Mouse (Mus musculus) C2C12 (cell line): ENCODE measurements around the gene Retreg3. TPM values are rescaled to one million over a fixed set of nuclear protein-coding genes. Genes with fewer than 3 reads are reported as not detected.

ENCODE experiments used
- H3K27me3 ChIP-seq: one replicate; pipeline ENCODE4 v1.6.1; 2011; ENCODE audit not compliant: control insufficient read depth, insufficient read depth, insufficient read length
- H3K36me3 ChIP-seq: one replicate; pipeline ENCODE4 v1.6.1; 2011; ENCODE audit not compliant: control insufficient read depth, insufficient read depth
- H3K4me3 ChIP-seq: one replicate; pipeline ENCODE4 v1.5.1; 2011; ENCODE audit warnings: mild to moderate bottlenecking, control low read depth; ENCODE audit not compliant: poor library complexity, insufficient read depth, severe bottlenecking
- H3K79me2 ChIP-seq: one replicate; pipeline ENCODE4 v1.6.1; 2011; ENCODE audit not compliant: control insufficient read depth, insufficient read depth
- H3K79me3 ChIP-seq: one replicate; pipeline ENCODE4 v1.6.1; 2011; ENCODE audit warnings: low read depth, control low read depth
- H3ac ChIP-seq: one replicate; pipeline ENCODE3; 2011; ENCODE audit warnings: low read depth; ENCODE audit not compliant: control insufficient read depth, insufficient read length
- CEBPB ChIP-seq: IDR thresholded peaks from one replicate; pipeline ENCODE4 v1.6.1; 2011; ENCODE audit warnings: low read depth, mild to moderate bottlenecking, control low read depth, moderate library complexity
- CTCF ChIP-seq: IDR thresholded peaks from one replicate; pipeline ENCODE4 v1.5.1; 2011; ENCODE audit not compliant: control insufficient read depth, insufficient read depth, insufficient read length
- FOSL1 ChIP-seq: IDR thresholded peaks from one replicate; pipeline ENCODE4 v1.8.0; 2011; ENCODE audit warnings: mild to moderate bottlenecking, low read length; ENCODE audit not compliant: poor library complexity, insufficient read depth, severe bottlenecking
- MAX ChIP-seq: IDR thresholded peaks from one replicate; pipeline ENCODE4 v1.6.1; 2011; ENCODE audit warnings: mild to moderate bottlenecking, control low read depth
- MYOD1 ChIP-seq: IDR thresholded peaks from one replicate; pipeline ENCODE4 v1.6.1; 2011; ENCODE audit warnings: low read depth; ENCODE audit not compliant: control insufficient read depth, insufficient read length
- MYOG ChIP-seq: IDR thresholded peaks from one replicate; pipeline ENCODE4 v1.6.1; 2011; ENCODE audit not compliant: control insufficient read depth, insufficient read length; ENCODE audit errors: extremely low read depth
- USF1 ChIP-seq: IDR thresholded peaks from one replicate; pipeline ENCODE4 v1.6.1; 2011; ENCODE audit warnings: low read depth, mild to moderate bottlenecking, control low read depth, moderate library complexity
- polyA plus RNA-seq: library from polyadenylated mRNA; unstranded; fragments of >200 nt; fragmentation: generic; extraction: Trizol; gene quantifications from one replicate; pipeline ENCODE4 v1.2.1, GENCODE M21; 2012; ENCODE audit warnings: missing spikeins

Retreg3 gene
- polyA plus RNA-seq, 1 experiment: 25.7 TPM

DNA sequence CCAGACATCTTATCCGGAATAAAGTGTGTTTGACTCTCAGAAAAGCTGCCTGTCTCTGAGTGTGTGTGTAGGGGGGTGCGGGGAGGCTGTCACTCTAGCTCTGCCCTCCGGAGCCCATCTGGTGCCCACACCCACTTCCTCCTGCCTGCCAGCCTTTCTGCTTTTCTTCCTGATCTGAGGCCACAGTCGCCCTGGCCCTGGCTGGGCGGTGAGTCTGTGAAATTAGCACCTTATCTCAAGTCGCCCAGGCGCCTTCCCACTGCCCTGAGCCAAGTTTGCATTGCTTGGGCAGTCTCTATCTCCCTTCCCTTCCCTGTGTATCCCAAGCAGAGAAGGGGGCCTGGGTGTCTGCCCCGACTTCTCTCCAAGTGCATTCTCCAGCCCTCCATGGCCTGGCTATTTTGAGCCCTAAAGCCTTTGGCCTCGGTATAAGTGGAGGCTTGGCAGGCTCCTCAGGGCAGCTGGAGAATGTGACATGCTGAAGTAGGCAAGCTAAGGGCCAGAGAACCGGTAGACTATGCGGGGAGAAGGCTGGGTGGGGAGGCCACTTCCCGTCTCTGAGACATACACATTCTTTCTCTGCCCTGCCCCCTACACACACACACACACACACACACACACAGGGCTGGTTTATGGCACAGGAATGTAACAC is 55.9 kb downstream of the Retreg3 start:
- Histone ChIP-seq H3K79me2 (no peaks in the 10 kb centered on the region), H3K27me3 (no peaks in the 10 kb centered on the region), H3K4me3 (no peak overlapping the region), H3K36me3 (no peaks in the 10 kb centered on the region), H3ac (no peak overlapping the region), H3K79me3 (no peaks in the 10 kb centered on the region)
- TF ChIP-seq MYOD1: peak; percentile 19
- TF ChIP-seq CTCF: no peak

DNA sequence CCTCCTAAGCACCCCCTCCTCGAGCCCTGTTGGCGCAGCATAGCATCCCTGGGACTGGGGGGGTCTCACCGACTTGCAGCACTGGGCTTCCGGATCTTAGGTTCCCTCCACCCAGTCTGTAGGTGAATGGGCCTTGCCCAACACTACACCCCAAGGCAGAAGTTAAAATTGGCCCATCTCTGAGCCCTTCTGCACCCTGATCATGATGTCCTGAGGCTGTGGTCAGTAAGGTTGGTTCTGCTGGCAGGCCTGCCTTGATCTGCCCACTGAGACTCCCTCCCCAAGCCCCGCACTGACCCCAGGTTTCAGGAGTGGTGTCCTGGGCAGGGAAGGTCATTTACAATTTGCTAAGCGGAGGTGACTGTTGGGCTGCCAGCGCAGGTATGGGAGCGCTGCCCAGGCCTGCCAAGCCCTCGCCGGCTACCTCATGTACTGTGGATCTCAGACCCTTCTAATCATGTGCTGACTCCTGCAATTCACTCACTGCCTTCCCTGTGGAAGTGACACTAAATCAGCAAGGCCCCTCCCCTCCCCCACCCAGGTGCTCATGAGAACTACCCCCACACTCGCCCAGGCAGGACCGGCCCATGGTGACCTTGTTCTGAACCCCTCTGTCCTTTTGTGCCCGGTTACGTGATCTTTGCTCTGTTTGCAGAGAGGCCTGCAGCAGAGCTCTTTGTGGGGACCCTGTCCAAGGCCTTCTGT is 56.6 kb downstream of the Retreg3 start:
- no peaks in the 10 kb centered on the region for H3K79me2 ChIP-seq

DNA sequence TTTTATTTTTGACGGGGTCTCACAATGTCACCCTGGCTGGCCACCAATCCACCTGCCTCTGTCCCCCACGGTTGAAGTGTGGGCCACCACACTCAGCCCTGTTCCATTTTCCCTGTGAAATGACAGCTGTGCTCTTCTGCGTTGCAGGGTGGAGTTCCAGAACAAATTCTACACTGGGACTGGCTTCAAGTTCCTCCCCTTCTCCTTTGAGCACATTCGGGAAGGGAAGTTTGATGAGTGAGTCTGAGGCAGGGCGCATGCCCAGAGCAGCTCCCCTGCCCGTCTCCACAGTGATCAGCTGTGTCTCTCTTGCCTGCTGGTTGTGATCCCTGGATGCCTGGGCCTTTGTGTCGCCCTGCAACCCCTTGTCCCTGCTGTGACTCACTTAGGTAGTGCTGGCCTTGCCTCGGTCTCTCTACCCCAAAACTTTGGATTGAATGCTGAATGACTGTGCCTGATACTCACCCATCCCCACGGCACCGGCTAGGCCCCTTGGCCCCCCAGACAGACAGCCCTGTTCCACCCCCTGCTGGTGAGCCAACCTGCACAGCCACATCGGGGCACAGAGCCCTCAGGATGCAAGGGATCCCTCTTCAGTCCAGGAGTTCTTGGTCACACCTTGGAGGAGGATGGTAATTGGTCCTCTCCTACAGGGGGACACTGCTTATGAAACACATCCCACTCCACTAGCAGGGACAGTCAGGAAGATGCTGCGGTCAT is 57.4 kb downstream of the Retreg3 start:
- TF ChIP-seq MYOG (no peak), CEBPB (no peak), MYOD1 (no peak), FOSL1 (no peak), CTCF (no peak), USF1 (no peak), MAX (no peak)
- Histone ChIP-seq H3K36me3 (no peaks in the 10 kb centered on the region), H3K79me2 (no peaks in the 10 kb centered on the region), H3K27me3 (no peaks in the 10 kb centered on the region), H3ac (no peak overlapping the region), H3K4me3 (no peak overlapping the region), H3K79me3 (no peaks in the 10 kb centered on the region)

More for the DNA sequence above, 56.6 kb downstream of the Retreg3 start:
- Histone ChIP-seq H3K27me3 (no peaks in the 10 kb centered on the region), H3ac (no peak overlapping the region), H3K4me3 (no peak overlapping the region), H3K36me3 (no peaks in the 10 kb centered on the region), H3K79me3 (no peaks in the 10 kb centered on the region)
- TF ChIP-seq MYOD1 (no peak), MAX (no peak)

DNA sequence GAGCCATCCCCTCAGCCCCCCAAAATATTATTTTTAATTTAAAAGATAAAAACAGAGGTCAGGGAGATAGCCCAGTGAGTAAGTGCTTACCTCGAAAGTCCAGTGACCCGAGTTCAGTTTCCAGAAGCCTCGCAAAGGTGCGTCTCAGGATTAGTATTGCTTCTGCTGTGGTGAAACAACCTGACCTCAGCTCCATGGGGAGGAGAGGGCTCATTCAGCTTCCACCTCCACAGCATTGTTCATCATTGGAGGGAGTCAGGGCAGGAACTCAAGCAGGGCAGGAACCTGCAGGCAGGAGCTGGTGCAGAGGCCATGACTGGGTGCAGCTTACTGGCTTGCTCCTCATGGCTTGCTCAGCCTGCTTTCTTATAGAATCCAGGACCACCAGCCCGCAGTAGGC is 58.6 kb downstream of the Retreg3 start:
- Histone ChIP-seq H3K79me3 (no peaks in the 10 kb centered on the region), H3K36me3 (no peaks in the 10 kb centered on the region), H3K4me3 (no peak overlapping the region), H3ac (no peak overlapping the region), H3K27me3 (no peaks in the 10 kb centered on the region), H3K79me2 (no peaks in the 10 kb centered on the region)
- TF ChIP-seq CTCF: no peak

DNA sequence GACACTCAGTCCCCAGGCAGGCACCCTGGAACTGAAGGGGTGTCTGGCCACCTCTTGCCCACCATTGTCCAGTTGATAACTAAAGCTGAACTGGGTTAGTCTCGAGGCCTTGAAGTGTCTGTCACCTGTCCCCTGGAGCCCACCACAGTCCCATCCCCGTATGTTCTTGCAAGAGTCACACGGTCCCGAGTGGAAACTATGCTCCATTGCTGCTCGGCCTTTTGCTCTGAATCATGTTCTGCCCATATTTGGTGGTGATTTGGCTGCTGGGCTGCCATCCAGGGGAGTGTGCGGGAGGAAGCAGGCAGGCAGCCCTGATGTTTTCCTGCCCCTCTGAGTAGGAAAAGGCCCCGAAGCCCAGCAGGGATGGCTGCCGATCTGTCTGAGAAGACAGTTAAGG is 59.6 kb downstream of the Retreg3 start:
- Histone ChIP-seq H3K4me3 (no peak overlapping the region), H3K27me3 (no peaks in the 10 kb centered on the region), H3K36me3 (no peaks in the 10 kb centered on the region), H3K79me3 (no peaks in the 10 kb centered on the region), H3ac (peak overlapping the region; percentile 28), H3K79me2 (no peaks in the 10 kb centered on the region)
- no peak for TF ChIP-seq USF1
- no peak for TF ChIP-seq CTCF
- no peak for TF ChIP-seq MYOD1
- TF ChIP-seq FOSL1: no peak
- TF ChIP-seq CEBPB: no peak
- no peak for TF ChIP-seq MAX
- TF ChIP-seq MYOG: no peak

DNA sequence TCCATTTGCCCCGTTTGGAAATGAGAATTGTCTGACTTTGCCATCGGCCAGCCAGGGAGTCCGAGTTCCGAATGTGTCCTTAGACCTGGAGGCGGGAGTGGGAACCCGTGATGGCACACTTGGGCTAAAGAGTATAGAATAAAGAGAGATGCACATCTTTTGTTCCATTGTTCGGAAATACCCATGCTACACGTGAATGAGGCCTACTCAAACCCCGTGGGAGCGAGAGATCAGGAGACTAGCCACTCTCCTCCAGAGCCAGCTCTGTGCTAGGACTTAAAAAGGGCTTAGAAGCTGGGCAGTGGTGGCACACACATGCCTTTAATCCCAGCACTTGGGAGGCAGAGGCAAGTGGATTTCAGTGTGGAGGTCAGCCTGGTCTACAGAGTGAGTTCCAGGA is 60.2 kb downstream of the Retreg3 start:
- H3K27me3 ChIP-seq: no peaks in the 10 kb centered on the region

More for the DNA sequence above, 60.2 kb downstream of the Retreg3 start:
- H3K79me2 ChIP-seq: no peaks in the 10 kb centered on the region
- H3K4me3 ChIP-seq: no peak overlapping the region
- H3K36me3 ChIP-seq: no peaks in the 10 kb centered on the region
- H3K79me3 ChIP-seq: no peaks in the 10 kb centered on the region
- no peak overlapping the region for H3ac ChIP-seq
- TF ChIP-seq CEBPB (no peak), MYOG (no peak), USF1 (no peak), CTCF (no peak), MAX (no peak), FOSL1 (no peak), MYOD1 (no peak)
